Mouse (Mus musculus): ENCODE measurements around the gene Ubr1. TPM values are rescaled to one million over a fixed set of nuclear protein-coding genes. Genes with fewer than 3 reads are reported as not detected.
"Not testable (repeated sequence)": the region's sequence is repeated elsewhere in the genome, so short reads cannot be mapped to it uniquely, and the experiment has no call there.

The Ubr1 gene
- 10 to 100 TPM; 31.9 to 36.2 TPM for total RNA-seq (2021)
- long read RNA-seq, experiment 1, partial matches to known transcripts = 6 of 8 reads
- long read RNA-seq, experiment 1, other reads (novel, unspliced or antisense) = 2 of 8 reads
- long read RNA-seq, experiment 2, full-length matches to known transcripts = 1 of 3 reads
- long read RNA-seq, experiment 2, partial matches to known transcripts = 0 of 3 reads
- long read RNA-seq, experiment 2, other reads (novel, unspliced or antisense) = 2 of 3 reads

DNA sequence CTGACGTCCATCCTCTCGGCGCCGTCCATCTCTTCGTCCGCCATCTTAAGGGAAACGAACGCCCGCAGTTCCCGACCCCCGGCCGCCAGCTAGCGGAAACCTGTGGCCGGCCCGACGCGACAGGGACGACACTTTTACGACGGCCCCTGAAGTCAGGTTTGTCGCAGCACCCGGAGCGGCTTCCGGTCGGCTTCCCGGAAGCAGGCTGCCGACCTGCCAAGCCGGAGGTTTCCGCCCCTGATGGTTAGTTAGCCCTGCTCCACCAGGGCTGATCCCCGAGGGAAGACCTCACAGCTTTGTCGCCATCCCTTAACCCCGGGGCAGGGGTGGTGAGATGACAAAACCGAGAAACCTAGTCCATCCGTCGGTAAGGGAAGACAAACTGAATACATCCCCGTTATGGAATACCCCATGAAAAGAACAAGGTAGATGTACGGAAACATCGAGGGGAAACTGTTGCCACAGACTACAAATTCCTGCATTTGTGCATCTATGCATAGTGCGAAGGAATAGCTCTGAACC, at the start of gene Ubr1:
Ubr1 (minus strand) TSS at position 157 of the 522 bp plus-strand sequence.
- DNase-seq = peak; percentile 87 to 91

DNA sequence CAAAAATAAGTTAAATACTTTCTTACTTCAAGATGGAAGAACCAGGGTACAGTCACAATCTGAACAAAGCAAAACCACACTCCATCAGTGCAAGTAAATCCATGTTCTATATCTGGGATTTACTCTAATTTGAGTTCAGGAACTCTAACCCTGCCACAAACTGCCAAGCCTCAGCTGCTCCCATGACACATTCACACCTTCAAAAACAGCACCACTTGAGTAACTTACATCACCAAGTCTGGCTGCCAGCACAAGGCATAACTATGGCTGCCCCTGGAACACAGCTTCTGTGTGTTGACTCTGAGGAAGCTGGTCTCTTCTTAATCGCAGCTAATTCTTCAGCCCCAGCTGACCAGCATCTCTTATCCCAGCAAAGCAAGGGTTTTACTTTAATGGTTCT, 46.6 kb upstream of the Ubr1 start:
- DNase-seq = no peak

DNA sequence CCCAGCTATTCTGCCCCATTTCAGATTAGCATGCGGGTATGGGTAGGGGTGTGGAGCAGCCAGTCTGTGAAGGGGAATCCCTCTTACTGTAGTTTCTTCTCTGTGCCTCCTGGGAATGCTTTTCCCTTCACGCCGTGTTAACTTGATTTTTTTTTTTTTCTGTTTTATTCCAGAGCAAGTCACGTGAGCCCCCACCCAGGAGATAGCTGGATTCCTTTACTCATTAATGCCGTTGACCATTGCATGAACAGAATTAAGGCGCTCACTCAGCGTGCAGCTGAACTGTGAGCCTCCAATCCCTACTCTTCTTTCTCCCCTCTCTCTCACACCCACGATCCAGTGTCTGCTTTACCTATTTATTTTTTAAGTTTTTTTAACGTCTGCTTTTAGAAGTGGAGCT, 45.7 kb upstream of the Ubr1 start:
- DNase-seq = no peak

DNA sequence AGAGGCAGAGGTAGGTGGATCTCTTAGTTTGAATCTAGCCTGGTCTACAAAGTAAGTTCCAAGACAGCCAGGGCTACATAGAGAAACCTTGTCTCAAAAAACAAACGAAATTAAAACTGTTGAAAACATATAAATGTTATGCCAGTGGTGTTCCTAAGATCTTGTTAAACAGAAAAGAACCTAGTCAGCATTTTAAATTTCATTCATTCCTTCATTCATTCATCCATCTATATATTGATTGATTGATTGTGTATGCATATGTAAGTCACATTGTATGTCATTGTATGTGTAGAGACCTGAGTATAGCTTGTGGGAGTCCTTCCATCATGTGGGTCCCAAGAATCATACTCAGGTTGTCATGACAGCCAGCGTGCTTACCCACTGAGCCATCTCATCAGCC, 45.0 kb upstream of the Ubr1 start:
- no peak for DNase-seq

DNA sequence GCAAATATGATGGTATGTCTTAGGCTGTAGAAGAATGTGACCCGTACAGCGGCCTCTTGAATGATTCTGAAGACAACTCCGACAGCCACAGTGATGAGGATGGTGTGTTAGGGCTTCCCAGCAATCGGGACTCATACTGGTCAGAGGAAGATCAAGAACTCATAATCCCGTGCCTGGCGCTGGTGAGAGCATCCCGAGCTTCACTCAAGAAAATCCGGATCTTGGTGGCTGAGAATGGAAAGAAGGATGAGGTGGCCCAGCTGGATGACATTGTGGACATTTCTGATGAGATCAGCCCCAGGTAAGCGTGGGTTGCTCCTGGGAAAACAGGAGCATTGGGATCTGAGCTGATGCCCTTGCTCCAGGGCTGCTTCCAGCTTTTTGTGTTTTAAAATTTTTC, 42.2 kb upstream of the Ubr1 start:
- DNase-seq = no peak

DNA sequence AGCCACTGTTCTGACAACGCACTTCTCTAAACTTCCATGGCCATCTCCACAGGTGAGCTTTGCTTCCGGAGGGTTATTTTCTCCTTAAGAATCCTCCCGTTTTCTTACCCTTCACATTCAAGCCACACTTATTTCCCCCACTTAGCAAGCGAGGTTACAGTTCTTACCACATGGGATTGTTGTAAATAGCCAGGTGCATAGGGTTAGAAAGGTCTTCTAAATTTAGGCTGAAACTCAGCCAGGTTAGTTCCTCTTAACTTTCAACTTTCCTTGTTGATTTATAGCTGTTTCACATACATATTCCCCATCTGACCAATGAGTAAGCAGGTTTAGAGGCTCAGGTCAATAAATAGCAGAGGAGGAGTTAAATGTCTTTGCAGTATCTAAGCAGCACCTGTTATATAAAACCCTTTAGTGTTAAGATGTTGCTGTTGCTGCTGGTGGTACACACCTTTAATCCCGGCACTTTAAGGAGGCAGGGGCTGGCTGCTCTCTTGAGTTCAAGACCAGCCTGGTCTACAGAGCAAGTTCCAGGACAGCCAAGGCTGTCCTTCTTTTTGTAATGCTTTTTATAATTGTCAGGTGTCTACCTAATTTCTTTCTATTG, 38.7 kb upstream of the Ubr1 start:
- DNase-seq = no peak

DNA sequence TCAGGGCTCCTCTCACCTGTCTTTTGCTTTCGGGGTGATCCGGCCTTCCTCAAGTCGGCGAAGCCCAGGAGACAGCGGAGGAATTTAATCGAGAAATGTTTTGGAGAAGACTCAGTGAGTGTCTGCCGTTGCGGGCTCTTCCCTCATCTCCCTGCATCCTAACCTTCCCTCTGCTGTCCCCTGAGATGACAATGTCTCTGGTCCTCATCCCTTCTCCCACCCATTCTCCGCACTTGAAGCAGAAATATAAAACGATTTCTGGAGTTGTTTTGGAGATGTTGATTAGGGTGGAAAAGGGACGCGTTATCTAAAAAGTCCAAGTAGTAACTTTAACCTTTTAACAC, 38.1 kb upstream of the Ubr1 start:
- no peak for DNase-seq

DNA sequence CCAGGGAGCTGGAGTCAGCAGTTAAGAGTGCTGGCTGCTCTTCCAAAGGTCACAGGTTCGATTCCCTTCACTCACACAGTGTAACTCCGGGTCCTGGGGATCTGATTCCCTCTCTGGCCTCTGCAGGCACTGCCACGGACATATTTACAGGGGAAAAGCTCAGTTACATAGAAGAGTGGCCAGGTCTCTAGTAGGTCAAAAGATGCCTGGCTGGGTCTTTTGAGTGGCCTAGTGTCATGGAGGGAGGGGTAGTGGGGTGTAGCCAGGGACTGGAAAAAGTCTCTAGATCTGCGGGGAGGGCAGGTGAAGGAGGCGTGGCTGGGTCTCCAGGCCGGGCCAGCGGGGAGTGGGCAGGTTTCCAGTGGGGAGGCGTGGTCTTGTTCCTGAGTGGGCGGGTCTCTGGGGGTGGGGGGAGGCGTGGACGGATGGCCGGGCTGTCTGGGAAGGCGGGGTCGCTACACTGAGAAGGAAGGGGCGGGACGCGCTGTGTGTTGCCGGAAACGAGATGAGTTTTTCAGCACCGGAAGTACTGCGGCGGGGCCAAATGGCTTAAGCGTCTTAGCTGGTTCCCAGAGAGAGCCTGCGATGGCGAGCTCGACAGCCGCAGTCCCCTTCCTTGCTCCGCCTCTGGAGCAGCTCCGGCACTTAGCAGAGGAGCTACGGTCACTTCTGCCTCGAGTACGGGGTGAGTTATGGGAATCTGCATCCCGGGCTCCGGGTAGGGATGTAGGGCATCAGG, 37.6 kb upstream of the Ubr1 start, which contains the start of gene Ccndbp1:
Ccndbp1 (plus strand) TSS at position 479 of the 739 bp plus-strand sequence.
- peak; percentile 95 to 96 for DNase-seq

DNA sequence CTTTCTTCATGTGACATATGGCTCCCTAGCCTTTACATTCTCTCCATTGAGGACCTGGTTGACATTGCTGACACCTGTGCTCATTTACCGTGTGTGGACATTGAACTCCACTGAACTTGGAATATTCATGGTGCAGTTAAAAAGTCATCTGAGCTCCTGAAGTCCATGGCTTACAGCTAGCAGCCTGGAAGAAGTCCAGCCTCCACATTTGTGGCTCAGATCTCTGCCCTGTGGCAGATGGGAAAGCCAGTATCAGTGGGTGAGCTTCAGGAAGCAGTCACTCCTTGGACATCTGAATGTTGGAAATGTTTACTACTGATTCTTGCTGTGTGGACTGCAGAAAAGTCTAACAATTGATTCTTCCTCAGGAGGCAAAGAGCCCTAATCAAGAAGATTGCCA, 36.5 kb upstream of the Ubr1 start:
- DNase-seq = no peak

DNA sequence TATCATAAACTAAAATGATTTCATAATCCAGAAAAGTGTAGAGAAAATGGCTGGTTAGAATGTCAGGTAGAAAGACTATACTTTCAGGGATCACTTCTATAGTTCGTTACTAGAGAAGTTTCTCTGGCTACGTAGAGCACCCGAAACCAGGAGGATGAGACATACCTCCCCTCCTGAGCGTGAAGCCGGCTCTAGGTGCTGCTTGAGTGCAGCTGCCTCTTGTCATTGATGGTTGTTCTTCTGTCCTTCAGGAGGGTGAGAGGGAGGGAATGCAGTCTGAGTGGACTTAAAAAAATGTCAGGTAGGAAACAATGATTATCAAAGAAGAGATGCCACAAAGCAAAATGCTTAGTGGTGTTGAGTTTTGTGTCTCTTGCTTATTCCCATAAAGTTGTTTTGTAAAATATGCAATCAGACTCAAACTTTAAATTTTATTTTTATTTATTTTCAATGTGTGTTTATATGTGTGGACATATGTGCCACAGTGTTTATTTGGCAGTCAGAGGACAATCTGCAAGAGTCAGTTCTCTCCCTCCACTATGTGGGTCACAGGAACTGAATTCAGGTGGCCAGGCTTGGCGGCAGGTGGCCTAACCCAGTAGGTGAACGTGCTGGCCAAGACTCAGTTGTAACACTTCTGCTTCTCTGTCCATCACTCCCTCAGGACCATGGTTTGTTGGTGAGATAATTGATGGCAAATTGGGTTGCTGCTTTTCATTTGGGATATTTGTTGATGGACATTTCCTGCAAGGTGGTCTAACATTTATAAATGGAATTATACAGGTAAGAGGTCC, 33.7 kb upstream of the Ubr1 start:
- no peak for DNase-seq

DNA sequence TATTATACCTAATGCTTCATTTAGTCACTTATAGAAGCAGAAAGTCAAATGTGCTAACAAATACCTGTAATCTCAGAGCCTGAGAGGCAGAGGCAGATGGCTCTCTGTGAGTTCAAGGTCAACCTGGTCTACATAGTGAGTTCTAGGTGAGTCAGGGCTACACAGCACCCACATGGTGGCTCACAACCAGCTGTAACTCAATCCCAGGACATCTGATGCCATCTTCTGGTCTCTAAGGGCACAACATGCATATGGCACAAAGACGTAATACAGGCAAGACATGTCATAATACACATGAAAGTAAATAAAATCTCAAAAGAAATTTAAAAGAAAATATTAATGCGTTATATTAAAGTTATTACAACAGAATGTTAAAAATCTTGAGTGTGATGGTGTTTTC, 33.1 kb upstream of the Ubr1 start:
- DNase-seq = no peak

DNA sequence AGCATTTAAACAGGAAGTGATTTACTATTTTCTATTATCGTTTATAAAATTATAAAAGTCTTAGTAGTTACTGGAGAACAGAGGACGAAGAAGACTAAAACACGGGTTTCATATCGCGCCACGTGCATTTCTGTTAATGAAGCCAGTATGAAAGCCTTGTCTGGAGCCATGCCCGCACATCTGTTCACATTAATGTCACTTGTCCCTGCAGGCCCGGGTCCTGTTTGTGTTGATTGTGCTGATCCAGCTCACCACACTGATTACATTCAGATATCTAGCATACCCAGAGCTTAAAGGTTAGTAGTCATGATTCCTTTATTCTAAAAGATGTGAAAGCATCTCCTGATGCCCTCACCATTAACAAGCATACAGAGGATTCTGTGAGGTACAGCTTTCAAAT, 28.3 kb upstream of the Ubr1 start:
- no peak for DNase-seq

DNA sequence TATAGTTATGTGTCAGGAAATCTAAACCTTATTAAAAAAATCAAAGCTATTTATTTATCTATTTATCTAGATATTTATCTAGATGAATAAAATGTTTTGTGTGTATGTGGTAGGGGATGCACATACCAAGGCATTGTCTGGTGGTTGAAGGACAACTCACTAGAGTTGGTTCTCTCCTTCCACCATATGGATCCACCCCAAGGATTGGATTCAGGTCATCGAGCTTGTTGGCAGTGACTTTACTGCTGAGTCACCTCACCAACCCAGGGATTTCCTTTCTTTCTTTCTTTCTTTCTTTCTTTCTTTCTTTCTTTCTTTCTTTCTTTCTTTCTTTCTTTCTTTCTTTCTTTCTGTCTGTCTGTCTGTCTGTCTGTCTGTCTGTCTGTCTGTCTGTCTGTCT, 26.1 kb upstream of the Ubr1 start:
- not testable (repeated sequence) for DNase-seq

DNA sequence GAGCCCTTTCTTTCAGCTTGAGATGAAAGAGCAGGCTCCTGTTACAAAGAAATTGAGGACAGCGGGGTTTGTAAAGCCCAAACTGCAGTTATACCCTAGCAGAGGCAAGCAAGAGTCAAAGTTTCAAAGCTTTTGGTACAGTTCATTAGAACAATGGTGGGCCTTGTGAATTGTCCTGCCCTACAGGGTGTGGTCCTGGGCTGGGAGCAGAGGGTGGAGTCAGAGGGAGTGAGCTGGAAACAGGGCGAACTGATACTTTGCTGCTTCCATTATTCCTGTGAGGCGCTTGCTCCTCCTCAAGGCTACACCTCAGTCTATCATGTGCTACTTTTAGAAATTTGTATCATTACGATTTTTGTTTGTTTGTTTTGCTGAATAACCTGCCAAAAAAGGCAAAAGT, 20.7 kb upstream of the Ubr1 start:
- DNase-seq = no peak

DNA sequence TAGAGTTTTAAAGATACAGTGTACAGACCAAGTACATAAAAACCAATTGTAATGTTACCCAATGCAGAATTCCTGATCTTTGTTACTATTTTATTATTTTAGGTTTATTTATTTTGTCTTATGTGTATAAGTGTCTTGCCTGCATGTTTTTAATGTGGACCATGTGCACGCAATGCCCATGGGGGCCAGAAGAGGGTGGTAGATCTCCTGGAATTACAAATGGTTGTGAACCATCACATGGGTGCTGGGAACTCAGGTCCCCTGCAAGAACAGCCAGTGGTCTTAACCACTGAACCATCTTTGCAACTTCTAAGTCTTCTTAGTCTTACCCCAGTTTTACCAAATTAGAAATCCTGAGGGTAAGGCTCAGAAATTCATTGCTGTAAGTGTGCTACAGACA, 14.7 kb upstream of the Ubr1 start:
- DNase-seq = no peak

DNA sequence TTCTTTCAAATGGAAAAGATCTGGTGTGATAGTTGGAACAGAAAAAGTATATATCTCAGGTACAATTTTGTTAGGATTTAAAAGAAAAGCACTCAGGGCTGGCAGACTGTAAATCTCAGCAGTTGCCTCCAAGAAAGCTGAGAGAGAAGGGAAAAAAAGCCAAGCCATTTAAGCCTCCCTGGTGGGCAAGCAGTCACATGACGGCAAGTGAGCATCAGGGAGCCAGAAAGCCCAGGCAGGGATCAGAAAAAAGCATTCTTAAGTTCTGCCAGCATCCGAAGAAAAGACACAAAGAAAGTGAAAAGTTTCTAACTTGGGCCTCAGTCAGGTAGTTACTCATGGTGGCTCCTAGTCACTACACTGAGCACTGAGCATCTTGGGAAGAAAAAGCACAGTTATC, 13.1 kb upstream of the Ubr1 start:
- DNase-seq = no peak

DNA sequence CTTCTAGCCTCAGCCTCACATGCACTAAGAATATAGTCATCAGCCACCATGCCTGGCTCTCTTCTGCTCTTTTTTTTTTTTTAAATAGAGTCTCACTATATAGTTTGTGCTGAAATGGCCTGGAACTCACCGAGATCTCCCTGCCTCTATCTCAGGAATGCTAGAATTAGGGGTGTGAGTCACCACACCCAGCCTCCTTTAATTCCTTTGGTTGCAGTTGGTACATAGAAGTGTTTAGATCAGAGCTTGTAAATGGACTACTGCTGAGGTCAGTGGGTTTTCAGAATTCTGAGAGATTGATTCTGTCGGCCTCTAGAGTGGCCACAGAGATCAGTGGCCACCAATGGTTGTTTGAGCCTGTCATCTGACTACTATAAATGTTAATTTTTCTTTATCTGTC, 10.3 kb upstream of the Ubr1 start:
- no peak for DNase-seq

DNA sequence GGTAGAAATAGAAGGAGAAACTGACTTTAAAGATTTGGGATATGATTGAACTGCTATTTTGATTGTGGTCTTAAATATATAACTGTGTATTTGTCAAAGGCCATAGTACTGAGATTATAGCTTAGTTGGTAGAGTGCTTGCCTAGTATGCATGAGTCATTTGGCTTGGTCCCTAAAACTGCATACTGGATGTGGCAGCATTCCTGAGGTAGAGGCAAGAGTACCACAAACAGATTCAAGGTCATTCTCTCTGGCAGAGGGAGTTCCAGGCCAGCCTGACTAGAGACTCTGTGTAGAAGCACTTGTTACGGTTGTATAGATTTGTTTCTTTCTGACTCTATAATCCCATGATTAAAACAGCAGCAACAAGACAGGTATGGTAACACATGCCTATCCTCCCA, 9.3 kb upstream of the Ubr1 start:
- DNase-seq = peak; percentile 19 to 32

DNA sequence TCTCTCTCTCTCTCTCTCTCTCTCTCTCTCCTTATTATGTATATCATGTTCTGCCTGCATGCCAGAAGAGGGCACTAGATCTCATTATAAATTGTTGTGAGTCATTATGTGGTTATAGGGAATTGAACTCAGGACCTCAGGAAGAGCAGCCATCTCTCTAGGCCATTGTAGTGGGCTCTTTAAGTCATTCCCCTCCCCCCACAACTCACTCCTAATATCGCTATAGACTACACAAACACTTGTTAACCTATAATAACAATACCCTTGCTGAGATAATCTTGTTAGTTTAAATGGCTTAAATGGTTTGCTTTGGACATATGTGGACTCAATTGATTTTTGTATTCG, 8.2 kb upstream of the Ubr1 start:
- DNase-seq = no peak

DNA sequence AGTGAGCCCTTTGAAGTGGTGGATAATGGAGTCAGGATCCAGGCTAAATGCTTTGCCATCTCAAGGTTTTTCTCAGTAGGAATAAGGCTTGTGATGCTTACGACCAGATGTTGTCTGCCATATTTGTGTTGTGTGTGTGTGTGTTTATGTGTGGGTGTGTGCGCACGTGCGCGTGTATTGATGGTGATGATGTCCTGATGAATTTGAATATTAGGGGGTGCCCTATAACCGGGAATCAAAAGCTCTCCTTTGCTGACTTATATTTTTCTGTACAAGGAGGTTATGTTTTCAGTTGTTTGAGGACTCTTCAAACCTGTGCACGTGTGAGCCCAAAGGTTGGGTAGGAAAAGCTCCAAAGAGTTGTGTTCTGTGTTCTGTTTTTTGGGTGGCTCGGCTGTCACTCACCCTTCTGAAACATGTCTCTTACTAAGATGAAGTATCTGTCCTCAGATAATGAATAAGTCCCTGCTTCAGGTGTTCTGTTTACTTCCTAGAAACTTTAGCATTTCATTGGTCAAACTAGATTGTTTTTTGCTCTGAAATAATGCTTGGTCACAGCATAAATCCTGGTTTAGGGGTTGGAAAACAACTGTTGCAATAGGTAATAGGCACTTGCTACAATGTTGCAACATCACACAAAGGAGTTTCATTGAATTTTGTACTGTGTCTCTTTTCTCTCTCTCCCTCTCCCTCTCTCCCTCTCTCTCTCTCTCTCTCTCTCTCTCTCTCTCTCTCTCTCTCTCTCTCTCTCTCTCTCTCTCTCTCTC, 7.6 kb upstream of the Ubr1 start:
- DNase-seq = no peak

DNA sequence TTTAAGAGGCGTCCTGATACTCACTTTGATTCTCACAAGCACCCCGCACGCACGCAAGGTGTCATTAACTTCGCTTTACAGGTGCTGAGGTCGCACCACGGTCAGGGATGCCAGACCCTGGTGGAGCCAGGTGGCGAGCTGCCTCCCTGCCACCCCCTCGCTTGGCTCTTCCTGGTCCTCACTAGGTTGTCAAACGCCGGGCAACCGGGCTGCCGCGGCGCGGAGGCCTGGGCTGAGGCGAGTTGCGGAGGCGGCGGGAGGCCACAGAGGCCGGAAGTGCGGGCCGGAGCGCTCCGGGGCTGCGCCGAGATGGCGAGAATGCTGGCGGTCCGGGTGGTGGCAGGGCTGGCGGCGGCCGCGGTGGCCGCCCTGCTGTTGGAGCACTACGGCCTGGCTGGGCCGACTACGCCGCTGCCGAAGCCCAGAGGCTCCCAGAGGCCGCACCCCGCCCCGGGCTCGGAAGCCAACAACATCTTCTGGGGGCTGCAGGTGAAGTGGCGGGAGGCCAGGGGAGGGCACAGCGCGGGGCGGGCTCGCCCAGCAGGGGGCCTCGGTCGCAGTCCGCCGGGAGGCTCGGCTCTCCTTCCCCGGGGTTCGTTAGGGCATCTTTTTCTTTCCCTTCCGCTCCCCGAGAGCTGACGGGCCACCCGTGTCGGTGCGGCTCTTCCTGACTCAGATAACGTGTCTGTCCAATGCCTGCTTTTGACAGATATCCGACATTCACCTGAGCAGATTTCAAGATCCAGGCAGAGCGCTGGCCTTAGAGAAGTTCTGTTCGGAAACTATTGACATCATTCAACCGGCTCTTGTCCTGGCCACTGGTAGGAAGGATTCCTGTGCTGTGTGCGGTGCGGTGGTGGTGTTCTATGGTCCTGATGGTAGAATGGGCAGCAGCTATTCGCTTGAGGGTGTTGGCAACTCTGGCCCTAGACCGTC, 6.7 kb upstream of the Ubr1 start, which contains the start of gene Tmem62:
Tmem62 (plus strand) TSS at position 28 of the 936 bp plus-strand sequence.
- peak; percentile 76 to 83 for DNase-seq

All from adrenal gland, postnatal 36 days (tissue).